Mouse (Mus musculus): ENCODE measurements at regions not wholly inside any gene's neighbourhood (a gene's known extent, or its start where the extent isn't known, plus 50 kb on each side); places are given as distances from the start of the nearest gene placed in this dataset.
A peak's percentile ranks its signal among the peaks of the same experiment; 100 is the strongest.
"Not testable (repeated sequence)": the region's sequence is repeated elsewhere in the genome, so short reads cannot be mapped to it uniquely, and the experiment has no call there.

GRCm38 (mm10) chr16:29913357-29914010 is 150.7 kb upstream of the Hes1 start:
- no peak for DNase-seq (ENCODE audit: low spot score in 2 of 2)

- no peak for DNase-seq (ENCODE audit: low spot score in 2 of 2)
Observed at GRCm38 (mm10) chr16:29915346-29915745, 148.8 kb upstream of the Hes1 start.

- no peak for DNase-seq (ENCODE audit: low spot score in 2 of 2)
Observed at GRCm38 (mm10) chr16:29917989-29918388, 146.2 kb upstream of the Hes1 start.

- no peak for DNase-seq (ENCODE audit: low spot score in 2 of 2)
Observed at GRCm38 (mm10) chr16:29918396-29918795, 145.8 kb upstream of the Hes1 start.

- DNase-seq (ENCODE audit: low spot score in 2 of 2), result no peak
Observed at GRCm38 (mm10) chr16:29920940-29921339, 143.2 kb upstream of the Hes1 start.

GRCm38 (mm10) chr16:29921385-29921784 is 142.8 kb upstream of the Hes1 start:
- no peak for DNase-seq (ENCODE audit: low spot score in 2 of 2)

GRCm38 (mm10) chr16:29927276-29927675 is 136.9 kb upstream of the Hes1 start:
- not testable (repeated sequence) for DNase-seq (ENCODE audit: low spot score in 2 of 2)

GRCm38 (mm10) chr16:29928291-29928690 is 135.9 kb upstream of the Hes1 start:
- DNase-seq (ENCODE audit: low spot score in 2 of 2), result no peak

GRCm38 (mm10) chr16:29931746-29932351 is 132.3 kb upstream of the Hes1 start:
- DNase-seq (ENCODE audit: low spot score in 2 of 2), result no peak

- DNase-seq (ENCODE audit: low spot score in 2 of 2), result no peak
Observed at GRCm38 (mm10) chr16:29934649-29935048, 129.5 kb upstream of the Hes1 start.

GRCm38 (mm10) chr16:29938700-29939099 is 125.5 kb upstream of the Hes1 start:
- DNase-seq (ENCODE audit: low spot score in 2 of 2), result no peak

GRCm38 (mm10) chr16:29939331-29939850 is 124.8 kb upstream of the Hes1 start:
- DNase-seq (ENCODE audit: low spot score in 2 of 2), result no peak

- no peak for DNase-seq (ENCODE audit: low spot score in 2 of 2)
Observed at GRCm38 (mm10) chr16:29939869-29940707, 124.1 kb upstream of the Hes1 start.

GRCm38 (mm10) chr16:29942111-29942510 is 122.1 kb upstream of the Hes1 start:
- DNase-seq (ENCODE audit: low spot score in 2 of 2), result no peak

GRCm38 (mm10) chr16:29943963-29944860 is 120.0 kb upstream of the Hes1 start:
- DNase-seq (ENCODE audit: low spot score in 2 of 2), result no peak

- no peak for DNase-seq (ENCODE audit: low spot score in 2 of 2)
Observed at GRCm38 (mm10) chr16:29944966-29945365, 119.2 kb upstream of the Hes1 start.

- no peak for DNase-seq (ENCODE audit: low spot score in 2 of 2)
Observed at GRCm38 (mm10) chr16:29945376-29945890, 118.8 kb upstream of the Hes1 start.

- peak; percentile 34 to 38 for DNase-seq (ENCODE audit: low spot score in 2 of 2)
Observed at GRCm38 (mm10) chr16:29945891-29946598, 118.1 kb upstream of the Hes1 start.

GRCm38 (mm10) chr16:29946966-29947365 is 117.2 kb upstream of the Hes1 start:
- no peak for DNase-seq (ENCODE audit: low spot score in 2 of 2)

GRCm38 (mm10) chr16:29947670-29948069 is 116.5 kb upstream of the Hes1 start:
- no peak for DNase-seq (ENCODE audit: low spot score in 2 of 2)

GRCm38 (mm10) chr16:29950136-29950535 is 114.0 kb upstream of the Hes1 start:
- DNase-seq (ENCODE audit: low spot score in 2 of 2), result no peak

Measured in right cerebral cortex, postnatal 36 days (tissue).